Mouse (Mus musculus) kidney, adult 2 months (tissue): ENCODE measurements at regions not wholly inside any gene's neighbourhood (a gene's known extent, or its start where the extent isn't known, plus 50 kb on each side); places are given as distances from the start of the nearest gene placed in this dataset.

Experiments
- CTCF ChIP-seq: fragments of 200-500 bp; conservative IDR thresholded peaks from 2 replicates; pipeline ENCODE4 v1.5.1; 2011; ENCODE audit warnings: low read depth, mild to moderate bottlenecking, control low read depth, low read length, moderate library complexity, mixed read lengths; ENCODE audit not compliant: insufficient read depth, insufficient read length
- POLR2A ChIP-seq: fragments of 200-500 bp; IDR thresholded peaks from one replicate; pipeline ENCODE4 v1.6.1; 2011; ENCODE audit warnings: low read depth, low read length, control low read depth

- no peak for TF ChIP-seq POLR2A
- no peak for TF ChIP-seq CTCF
Measured at GRCm38 (mm10) chr6:143561316-143562088, 394.5 kb downstream of the Etnk1 start.
